Mouse (Mus musculus): ENCODE results near the gene Plbd1.

DNA sequence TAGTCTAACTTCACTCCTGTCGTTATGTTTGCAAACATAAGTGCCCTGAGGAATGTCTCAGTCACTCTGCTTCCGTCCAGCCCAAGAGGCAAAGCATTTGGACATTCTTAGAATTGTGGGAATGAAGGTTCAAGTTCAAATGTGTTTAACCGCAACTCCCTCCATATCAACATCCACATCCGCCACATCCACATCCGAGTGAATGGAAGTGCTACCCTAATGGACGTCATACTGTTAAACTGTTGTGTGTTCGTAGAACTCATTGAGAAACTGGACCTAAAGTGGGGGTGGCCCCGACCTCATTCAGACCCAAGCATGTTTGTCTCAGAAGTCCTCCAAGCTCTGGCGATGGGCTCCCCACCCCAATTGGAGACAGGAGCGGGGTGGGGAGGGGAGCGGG is 5.9 kb downstream of the Plbd1 start:
- no peak for TF ChIP-seq CTCF (IDR thresholded peaks at IDR 0.05; ENCODE audit: low read depth)
- no peak for TF ChIP-seq EP300 (IDR thresholded peaks at IDR 0.05; ENCODE audit: low read depth)

Measured in heart, postnatal 0 days (tissue).